Mouse (Mus musculus): ENCODE measurements around the gene Kcnk18. TPM values are rescaled to one million over a fixed set of nuclear protein-coding genes. Genes with fewer than 3 reads are reported as not detected.

The Kcnk18 gene
- polyA plus RNA-seq, 1 experiment from 2014 or later, result not detected

- 94% methylated on average over 18 of the region's 18 CpGs for WGBS
- Histone ChIP-seq H3K36me3 (replicated peaks) (no peaks in the 10 kb centered on the region), H3K4me2 (no peak overlapping the region), H3K27me3 (peaks cover 22% of the 10 kb centered on the region), H3K4me3 (replicated peaks) (no peak overlapping the region), H3K9me3 (no peaks in the 10 kb centered on the region), H3K27ac (no peak overlapping the region), H3K9ac (no peak overlapping the region), H3K4me1 (no peaks in the 10 kb centered on the region)
- no peak for ATAC-seq (ENCODE audit: low FRiP score)
These were observed 16.0 kb downstream of the Kcnk18 start for GRCm38 (mm10) chr19:59235001-59235400.

DNA sequence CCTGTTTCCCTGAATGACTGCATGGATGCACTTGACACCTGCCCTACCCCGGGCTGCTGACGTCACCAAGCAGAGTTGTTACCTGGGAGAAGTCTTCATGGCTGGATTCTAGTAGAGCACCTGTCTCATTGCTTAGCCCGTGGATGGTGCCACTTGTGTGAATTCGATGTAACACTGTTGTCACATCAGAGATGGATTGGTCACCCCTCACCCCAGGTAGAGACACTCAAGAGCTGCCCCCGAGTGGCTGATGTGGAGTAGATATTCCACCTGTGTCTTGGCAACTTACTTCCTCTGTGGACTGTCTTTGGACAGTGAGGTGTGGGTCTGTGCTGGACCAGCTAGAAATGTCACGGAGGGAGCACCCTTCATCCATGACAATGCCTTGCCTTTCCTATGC lies 17.0 kb downstream of the Kcnk18 start:
- Histone ChIP-seq H3K9ac (no peak overlapping the region), H3K4me3 (replicated peaks) (no peak overlapping the region), H3K4me2 (no peak overlapping the region), H3K4me1 (no peaks in the 10 kb centered on the region), H3K9me3 (no peaks in the 10 kb centered on the region), H3K27ac (no peak overlapping the region), H3K36me3 (replicated peaks) (no peaks in the 10 kb centered on the region), H3K27me3 (peaks cover 25% of the 10 kb centered on the region)
- WGBS, result 86% methylated on average over 6 of the region's 6 CpGs
- no peak for ATAC-seq (ENCODE audit: low FRiP score)

GRCm38 (mm10) chr19:59238630-59239029 lies 19.6 kb downstream of the Kcnk18 start:
- 78% methylated on average over 3 of the region's 3 CpGs for WGBS
- no peak overlapping the region for H3K27ac ChIP-seq

DNA sequence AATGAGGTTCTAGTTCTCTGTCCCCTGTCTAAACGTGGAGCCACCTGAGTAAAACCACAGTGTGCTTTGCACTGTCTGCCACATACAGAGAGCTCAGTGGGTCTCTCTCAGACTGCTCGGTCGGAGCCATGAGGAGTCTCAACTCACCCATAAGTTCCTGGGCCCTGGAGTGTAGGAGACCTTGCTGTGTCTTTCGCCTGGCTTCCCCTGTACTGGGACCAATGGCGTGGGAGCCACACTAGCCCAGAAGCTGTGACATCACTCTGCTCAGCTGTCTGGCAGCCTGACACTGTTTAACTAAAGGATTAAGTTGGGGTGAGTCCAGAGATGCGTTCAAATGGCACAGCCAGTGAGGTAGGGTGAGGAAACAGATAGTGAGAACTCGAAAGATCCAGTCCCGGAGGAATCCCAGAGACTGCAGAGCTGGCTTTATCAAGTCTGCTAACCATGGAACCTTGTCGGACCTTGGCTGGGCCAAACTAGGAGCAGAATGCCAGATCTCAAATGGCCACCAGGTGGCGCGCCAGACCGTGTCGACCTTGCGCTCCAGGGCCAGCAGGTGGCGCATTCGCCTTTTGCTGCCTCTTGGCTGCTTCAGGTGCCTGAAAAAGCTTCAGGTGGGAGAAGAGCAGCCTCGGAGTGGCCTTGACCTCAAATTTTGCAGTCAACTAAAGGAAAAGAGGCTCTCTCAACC lies 20.3 kb downstream of the Kcnk18 start:
- no peaks in the 10 kb centered on the region for H3K9me3 ChIP-seq
- no peak overlapping the region for H3K9ac ChIP-seq
- no peak overlapping the region for H3K4me3 ChIP-seq (replicated peaks)
- no peak overlapping the region for H3K27ac ChIP-seq
- H3K4me1 ChIP-seq, result no peaks in the 10 kb centered on the region
- no peaks in the 10 kb centered on the region for H3K36me3 ChIP-seq (replicated peaks)
- no peak overlapping the region for H3K4me2 ChIP-seq
- WGBS, result 22% methylated on average over 17 of the region's 17 CpGs
- peak; percentile 64; the same call in 1 of the 2 replicates for ATAC-seq (ENCODE audit: low FRiP score)
- H3K27me3 ChIP-seq, result peaks cover 25% of the 10 kb centered on the region

More at GRCm38 (mm10) chr19:59238630-59239029, 19.6 kb downstream of the Kcnk18 start:
- H3K36me3 ChIP-seq (replicated peaks), result no peaks in the 10 kb centered on the region
- H3K4me3 ChIP-seq (replicated peaks), result no peak overlapping the region
- no peak for ATAC-seq (ENCODE audit: low FRiP score)
- H3K4me1 ChIP-seq, result no peaks in the 10 kb centered on the region
- no peak overlapping the region for H3K9ac ChIP-seq
- H3K9me3 ChIP-seq, result no peaks in the 10 kb centered on the region
- peaks cover 25% of the 10 kb centered on the region for H3K27me3 ChIP-seq
- no peak overlapping the region for H3K4me2 ChIP-seq

GRCm38 (mm10) chr19:59241987-59242386 lies 23.0 kb downstream of the Kcnk18 start:
- Histone ChIP-seq H3K36me3 (replicated peaks) (no peaks in the 10 kb centered on the region), H3K9ac (no peak overlapping the region), H3K4me1 (peaks cover 5% of the 10 kb centered on the region; the same call in 1 of the 2 replicates), H3K27ac (no peak overlapping the region), H3K4me2 (no peak overlapping the region), H3K4me3 (replicated peaks) (no peak overlapping the region), H3K9me3 (no peaks in the 10 kb centered on the region), H3K27me3 (peaks cover 20% of the 10 kb centered on the region)
- 86% methylated on average over 4 of the region's 4 CpGs for WGBS
- no peak for ATAC-seq (ENCODE audit: low FRiP score)

DNA sequence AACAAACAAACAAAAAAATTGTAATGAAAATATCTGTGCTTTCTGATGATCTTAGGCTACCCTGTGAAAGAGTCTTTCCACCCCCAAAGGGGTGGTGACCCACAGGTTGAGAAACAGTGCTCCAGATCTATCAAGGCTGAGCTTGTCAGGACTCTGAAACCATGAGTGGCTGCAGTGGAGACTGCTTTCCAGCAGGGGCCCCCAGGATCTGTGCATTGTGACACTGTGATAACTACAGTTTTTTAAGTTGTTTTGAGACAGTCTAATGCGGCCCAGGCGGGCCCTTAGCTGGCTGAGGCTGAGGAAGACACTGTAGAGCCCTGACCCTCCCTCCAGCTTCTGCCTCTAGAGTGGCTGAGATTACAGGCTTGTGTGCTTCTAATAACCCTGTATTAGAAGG lies 24.0 kb downstream of the Kcnk18 start:
- no peak overlapping the region for H3K9ac ChIP-seq
- no peak overlapping the region for H3K4me2 ChIP-seq
- no peak for ATAC-seq (ENCODE audit: low FRiP score)
- peaks cover 5% of the 10 kb centered on the region; the same call in 1 of the 2 replicates for H3K4me1 ChIP-seq
- WGBS, result 84% methylated on average over 2 of the region's 2 CpGs
- H3K4me3 ChIP-seq (replicated peaks), result no peak overlapping the region
- no peaks in the 10 kb centered on the region for H3K9me3 ChIP-seq
- H3K36me3 ChIP-seq (replicated peaks), result no peaks in the 10 kb centered on the region
- no peak overlapping the region for H3K27ac ChIP-seq
- H3K27me3 ChIP-seq, result peaks cover 20% of the 10 kb centered on the region

GRCm38 (mm10) chr19:59248144-59248543 lies 29.1 kb downstream of the Kcnk18 start:
- Histone ChIP-seq H3K4me2 (no peak overlapping the region), H3K36me3 (replicated peaks) (no peaks in the 10 kb centered on the region), H3K4me3 (replicated peaks) (no peak overlapping the region), H3K27me3 (no peaks in the 10 kb centered on the region; the same call in 1 of the 2 replicates), H3K9ac (no peak overlapping the region), H3K9me3 (no peaks in the 10 kb centered on the region), H3K4me1 (peaks cover 5% of the 10 kb centered on the region; the same call in 1 of the 2 replicates), H3K27ac (no peak overlapping the region)
- no peak for ATAC-seq (ENCODE audit: low FRiP score)
- 88% methylated on average over 4 of the region's 4 CpGs for WGBS

DNA sequence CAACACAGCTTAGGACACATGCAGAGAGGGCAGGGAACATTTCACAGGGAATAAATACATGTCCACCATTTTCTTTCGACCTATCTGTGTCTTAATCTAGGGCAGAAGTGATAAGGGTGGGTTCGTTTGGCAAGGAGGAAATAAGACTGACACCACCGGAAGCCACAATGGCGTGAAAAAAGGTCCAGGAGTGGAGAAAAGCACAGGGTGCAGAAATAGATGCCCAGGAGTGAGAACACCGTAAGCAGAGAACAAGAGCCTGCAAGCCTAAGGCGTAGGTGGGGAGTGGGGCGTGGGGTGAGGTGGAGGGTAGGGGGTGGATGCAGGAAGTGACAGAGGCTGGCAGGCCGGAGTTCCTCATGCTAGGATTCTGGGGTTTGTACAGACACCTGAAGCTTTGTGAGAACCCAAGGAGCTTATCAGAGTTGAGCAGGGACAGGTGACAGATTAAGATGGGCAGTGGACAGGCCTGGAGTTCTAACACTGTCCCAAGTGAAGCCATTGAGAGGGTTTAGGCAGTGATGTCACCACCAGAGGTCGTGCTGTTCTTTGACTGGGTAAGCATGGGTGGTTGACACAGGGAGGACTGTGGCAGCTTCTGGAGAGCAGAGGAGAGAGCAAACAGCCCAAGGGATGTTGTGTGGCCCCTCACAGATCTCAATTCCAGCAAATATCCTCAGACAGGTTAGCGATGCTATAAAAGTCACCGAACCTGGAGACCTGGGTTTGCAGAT lies 29.7 kb downstream of the Kcnk18 start:
- WGBS, result 85% methylated on average over 11 of the region's 11 CpGs
- no peak overlapping the region for H3K4me2 ChIP-seq

GRCm38 (mm10) chr19:59252651-59253050 lies 33.6 kb downstream of the Kcnk18 start:
- Histone ChIP-seq H3K27ac (no peak overlapping the region), H3K4me1 (no peaks in the 10 kb centered on the region), H3K9me3 (no peaks in the 10 kb centered on the region), H3K36me3 (replicated peaks) (no peaks in the 10 kb centered on the region), H3K9ac (no peak overlapping the region), H3K27me3 (no peaks in the 10 kb centered on the region), H3K4me2 (no peak overlapping the region), H3K4me3 (replicated peaks) (no peak overlapping the region)
- no peak for ATAC-seq (ENCODE audit: low FRiP score)
- 74% methylated on average over 2 of the region's 2 CpGs for WGBS

More for the DNA sequence above, 29.7 kb downstream of the Kcnk18 start:
- H3K4me3 ChIP-seq (replicated peaks), result no peak overlapping the region
- H3K4me1 ChIP-seq, result peaks cover 5% of the 10 kb centered on the region; the same call in 1 of the 2 replicates
- H3K27ac ChIP-seq, result no peak overlapping the region
- no peaks in the 10 kb centered on the region for H3K9me3 ChIP-seq
- H3K36me3 ChIP-seq (replicated peaks), result no peaks in the 10 kb centered on the region
- H3K27me3 ChIP-seq, result no peaks in the 10 kb centered on the region; the same call in 1 of the 2 replicates
- no peak for ATAC-seq (ENCODE audit: low FRiP score)
- no peak overlapping the region for H3K9ac ChIP-seq

DNA sequence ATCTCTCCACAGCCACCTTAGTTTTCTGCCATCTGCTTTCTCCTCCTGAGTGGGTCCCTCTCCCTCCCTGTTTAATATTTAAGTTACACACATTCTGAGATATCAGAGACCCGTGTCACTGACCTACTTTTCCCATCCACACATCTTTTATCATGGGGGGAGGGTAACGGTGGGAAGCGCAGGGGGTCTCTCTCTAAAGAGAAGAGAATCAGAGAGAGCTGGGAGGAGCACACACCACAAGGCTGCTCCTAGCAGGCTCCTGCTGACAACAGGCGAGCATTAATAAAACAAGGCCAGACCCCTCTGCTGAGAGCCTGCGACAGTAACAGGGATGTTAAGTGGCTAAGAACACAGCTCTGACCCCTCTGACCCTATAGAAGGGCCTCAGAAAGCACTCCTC lies 40.6 kb downstream of the Kcnk18 start:
- Histone ChIP-seq H3K4me3 (replicated peaks) (no peak overlapping the region), H3K27me3 (peaks cover 48% of the 10 kb centered on the region), H3K4me1 (peaks cover 26% of the 10 kb centered on the region), H3K27ac (no peak overlapping the region), H3K9ac (peak overlapping the region; percentile 4; the same call in 1 of the 2 replicates), H3K36me3 (replicated peaks) (no peaks in the 10 kb centered on the region), H3K9me3 (no peaks in the 10 kb centered on the region), H3K4me2 (no peak overlapping the region)
- WGBS, result 51% methylated on average over 5 of the region's 5 CpGs
- ATAC-seq (ENCODE audit: low FRiP score), result no peak

DNA sequence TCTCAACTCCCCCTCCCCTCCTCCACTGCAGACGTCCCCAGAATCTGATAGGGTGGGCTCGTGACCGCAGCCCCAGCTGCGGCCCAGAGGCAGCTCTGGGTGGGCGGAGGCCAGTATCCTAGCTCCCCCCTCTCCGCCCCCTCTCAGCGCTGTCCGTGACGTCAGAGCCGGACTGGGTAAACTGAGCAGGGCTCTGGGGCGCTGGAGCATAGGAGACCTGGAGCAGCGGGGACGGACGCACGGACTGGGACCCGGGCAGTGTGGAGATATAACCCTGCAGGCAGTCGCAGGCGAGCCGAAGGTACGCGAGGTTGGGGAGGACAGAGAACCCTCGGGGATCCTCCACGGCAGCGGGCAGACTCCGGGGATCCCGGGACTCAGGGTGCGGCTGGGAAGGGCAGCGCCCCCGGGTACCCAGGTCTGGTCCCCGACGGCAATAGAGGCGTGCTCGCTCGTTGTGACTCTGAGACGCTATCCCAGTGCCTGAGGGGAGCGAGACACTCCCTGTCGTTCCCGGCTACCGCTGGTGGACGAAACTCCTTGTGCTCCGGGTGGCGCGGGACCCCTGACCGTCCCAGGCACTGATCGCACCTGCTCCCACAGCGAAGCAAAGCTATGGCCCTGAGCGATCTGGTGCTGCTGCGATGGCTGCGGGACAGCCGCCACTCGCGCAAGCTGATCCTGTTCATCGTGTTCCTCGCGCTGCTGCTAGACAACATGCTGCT lies 41.9 kb downstream of the Kcnk18 start, which contains the start of gene Slc18a2:
Gene Slc18a2 (plus strand): TSS at position 179 of the 725 bp plus-strand sequence.
- H3K9me3 ChIP-seq, result no peaks in the 10 kb centered on the region
- WGBS, result 2% methylated on average over 54 of the region's 55 CpGs
- H3K4me1 ChIP-seq, result peaks cover 37% of the 10 kb centered on the region
- peak within 1 kb of the TSS; percentile 83 for H3K4me2 ChIP-seq
- peak; percentile 79 for ATAC-seq (ENCODE audit: low FRiP score)
- peaks cover 48% of the 10 kb centered on the region for H3K27me3 ChIP-seq
- H3K9ac ChIP-seq, result peak within 1 kb of the TSS; percentile 58
- H3K27ac ChIP-seq, result 0 out of 2 replicates have a peak within 1 kb of the TSS, but pooled peaks have one; percentile 13
- H3K4me3 ChIP-seq (replicated peaks), result peak within 1 kb of the TSS; percentile 49
- no peaks in the 10 kb centered on the region for H3K36me3 ChIP-seq (replicated peaks)

- Histone ChIP-seq H3K4me3 (replicated peaks) (peak overlapping the region; percentile 49), H3K27me3 (peaks cover 48% of the 10 kb centered on the region), H3K9ac (peak overlapping the region; percentile 58; the same call in 1 of the 2 replicates), H3K9me3 (no peaks in the 10 kb centered on the region), H3K36me3 (replicated peaks) (no peaks in the 10 kb centered on the region), H3K4me2 (peak overlapping the region; percentile 83), H3K4me1 (peaks cover 44% of the 10 kb centered on the region), H3K27ac (no peak overlapping the region)
- 50% methylated on average over 7 of the region's 7 CpGs for WGBS
- no peak for ATAC-seq (ENCODE audit: low FRiP score)
These were observed 42.6 kb downstream of the Kcnk18 start for GRCm38 (mm10) chr19:59261604-59262003.

Measured in forebrain, embryonic 12.5 days (tissue).